Mouse (Mus musculus) layer of hippocampus, adult 2 months (tissue): ENCODE measurements at regions not wholly inside any gene's neighbourhood (a gene's known extent, or its start where the extent isn't known, plus 50 kb on each side); places are given as distances from the start of the nearest gene placed in this dataset.
A peak's percentile ranks its signal among the peaks of the same experiment; 100 is the strongest.

ENCODE experiments used
- DNase-seq, 2 experiments: peaks; one replicate each; pipeline ENCODE4 v3.0.0; 2022; ENCODE audit warnings: low spot score in 2 of 2
- H3K27ac ChIP-seq: fragments of 200-600 bp; 2 replicates; pipeline ENCODE4 v1.8.1; 2022
- H3K4me3 ChIP-seq: fragments of 200-600 bp; 2 replicates; pipeline ENCODE4 v1.8.1; 2022; ENCODE audit warnings: mild to moderate bottlenecking
- CTCF ChIP-seq: fragments of 200-600 bp; conservative IDR thresholded peaks from 2 replicates; pipeline ENCODE4 v1.8.1; 2022; ENCODE audit warnings: antibody characterized with exemption, mild to moderate bottlenecking, moderate library complexity

DNA sequence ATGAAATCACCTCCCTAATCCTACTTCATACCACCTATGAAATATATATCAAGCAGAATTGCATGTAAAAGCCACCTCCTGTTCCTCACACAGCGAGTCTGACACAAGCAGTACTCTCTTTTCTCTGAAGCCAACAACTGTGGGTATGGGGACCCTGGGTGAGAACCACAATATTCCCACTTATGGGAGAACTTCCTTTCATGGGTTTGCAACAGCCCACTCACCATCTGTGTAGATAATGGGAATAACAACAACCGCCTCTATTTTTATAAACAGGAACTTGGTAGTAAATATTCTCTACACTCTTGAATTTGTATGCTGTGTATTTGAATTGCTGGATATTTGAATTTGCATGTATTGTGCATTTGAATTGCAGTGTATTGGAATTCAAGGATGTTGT lies 305.0 kb downstream of the Cmpk2 start:
- Histone ChIP-seq H3K4me3 (no peak overlapping the region), H3K27ac (no peak overlapping the region)
- DNase-seq, result peak in 1 of 2 experiments; percentile 32
- no peak for TF ChIP-seq CTCF

DNA sequence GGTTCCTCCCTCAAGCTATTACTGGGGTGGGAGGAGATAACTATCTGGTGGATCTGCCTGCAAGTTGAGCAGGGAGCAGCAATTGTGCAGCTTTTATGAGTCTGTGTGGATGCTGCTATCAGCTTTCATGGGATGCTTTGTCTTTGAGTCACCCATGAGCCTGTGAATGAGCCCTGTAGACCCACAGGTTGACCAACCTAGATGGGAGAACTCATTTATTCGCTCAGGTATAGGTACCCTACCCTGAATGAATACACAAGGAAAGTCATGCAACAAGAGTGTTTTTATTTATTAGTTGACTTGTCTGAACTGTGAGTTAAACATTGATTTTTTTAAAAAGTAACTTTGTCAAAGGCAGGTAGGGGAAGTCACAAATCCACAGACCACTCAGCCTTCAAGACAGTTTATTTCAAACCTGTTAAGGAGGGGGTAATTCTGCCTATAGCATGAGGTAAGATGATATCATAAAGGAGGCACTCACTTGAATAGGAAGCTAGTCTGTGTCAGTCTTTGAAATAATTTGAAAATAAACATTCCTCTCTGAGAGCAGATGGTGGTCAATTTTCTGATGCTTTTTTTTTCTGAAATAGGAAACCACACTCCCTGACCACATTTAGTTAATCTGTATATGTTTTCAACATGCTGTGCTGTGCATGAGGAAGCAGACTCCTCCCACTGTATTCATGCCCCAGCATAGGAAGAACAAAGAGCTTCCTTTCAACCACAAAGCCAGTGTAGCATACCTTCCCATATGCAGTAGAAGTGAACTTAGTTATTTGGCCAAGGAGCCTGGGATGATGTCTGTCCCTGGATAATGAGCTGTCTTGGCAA lies 302.0 kb downstream of the Cmpk2 start:
- DNase-seq, result no peak
- H3K4me3 ChIP-seq, result no peak overlapping the region
- H3K27ac ChIP-seq, result no peak overlapping the region
- no peak for TF ChIP-seq CTCF

DNA sequence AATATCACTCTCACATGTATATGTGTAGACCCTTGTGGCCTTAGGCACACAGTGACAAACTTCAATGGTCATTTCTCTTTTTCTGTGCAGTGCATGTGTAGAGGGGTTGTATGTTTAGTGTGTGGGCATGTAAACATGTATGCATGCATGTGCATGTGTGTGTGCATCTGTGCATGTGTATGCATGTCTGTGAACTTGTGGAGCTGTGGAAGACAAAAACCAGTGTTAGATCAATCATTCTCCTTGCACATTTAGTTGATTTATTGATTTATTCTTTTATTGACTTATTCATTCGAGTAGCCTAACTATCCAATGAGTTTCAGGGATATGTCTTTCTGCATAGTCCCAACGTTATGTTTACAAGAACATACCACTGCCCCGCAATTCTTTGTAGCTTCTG lies 298.5 kb downstream of the Cmpk2 start:
- Histone ChIP-seq H3K27ac (no peak overlapping the region), H3K4me3 (no peak overlapping the region)
- TF ChIP-seq CTCF, result no peak
- DNase-seq, result no peak

DNA sequence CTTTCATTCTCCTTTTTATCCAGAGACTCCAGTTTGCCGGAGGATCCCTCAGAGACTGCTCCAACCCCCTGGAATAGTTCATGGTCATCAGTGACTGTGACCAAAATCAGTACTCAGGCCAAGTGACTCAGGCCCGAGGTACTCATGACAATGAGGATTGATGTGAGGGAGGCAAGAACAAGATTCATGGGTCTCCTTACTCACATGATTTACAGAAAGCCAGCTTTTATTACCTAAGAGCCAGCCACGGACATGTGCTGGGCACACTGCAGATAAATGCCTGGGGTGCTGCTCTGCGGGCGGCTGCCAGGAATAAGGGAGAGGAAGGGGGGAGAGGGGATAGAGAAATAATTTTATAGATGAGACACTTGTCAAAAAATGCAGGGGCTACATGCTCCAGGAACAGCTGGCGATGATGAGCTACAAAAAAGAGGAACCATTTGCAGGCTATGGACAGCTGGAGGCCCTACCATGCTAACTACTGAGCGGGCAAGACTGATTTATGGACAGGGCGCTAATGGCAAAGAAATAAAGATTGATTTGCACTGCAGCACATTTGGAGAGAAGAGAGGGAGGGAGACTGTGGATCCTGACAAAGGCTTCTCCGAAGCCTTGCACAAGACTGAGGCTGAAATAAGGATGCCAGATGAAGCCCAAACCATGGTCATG lies 289.8 kb downstream of the Cmpk2 start:
- DNase-seq, result no peak
- Histone ChIP-seq H3K4me3 (no peak overlapping the region), H3K27ac (no peak overlapping the region)
- TF ChIP-seq CTCF, result no peak

DNA sequence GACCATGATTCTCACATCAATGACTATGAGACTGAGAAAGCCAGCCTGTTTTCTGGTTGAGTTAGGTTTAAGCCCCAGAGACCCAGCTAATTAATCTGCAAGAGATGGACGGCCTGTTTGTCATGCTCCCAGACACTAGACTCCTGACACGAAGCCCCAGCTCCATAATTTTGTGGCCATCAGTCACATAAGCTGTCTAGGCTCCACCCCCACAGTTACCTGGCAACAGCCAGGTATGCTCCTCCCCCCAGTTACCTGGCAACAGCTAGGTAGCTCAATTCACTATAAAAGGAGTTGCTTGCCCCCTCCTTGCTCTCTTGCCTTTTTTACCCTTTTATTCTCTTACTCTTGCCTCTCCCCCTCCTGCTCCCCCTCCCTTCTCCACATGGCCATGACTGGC lies 287.3 kb downstream of the Cmpk2 start:
- TF ChIP-seq CTCF, result no peak
- H3K4me3 ChIP-seq, result no peak overlapping the region
- H3K27ac ChIP-seq, result no peak overlapping the region
- no peak for DNase-seq

DNA sequence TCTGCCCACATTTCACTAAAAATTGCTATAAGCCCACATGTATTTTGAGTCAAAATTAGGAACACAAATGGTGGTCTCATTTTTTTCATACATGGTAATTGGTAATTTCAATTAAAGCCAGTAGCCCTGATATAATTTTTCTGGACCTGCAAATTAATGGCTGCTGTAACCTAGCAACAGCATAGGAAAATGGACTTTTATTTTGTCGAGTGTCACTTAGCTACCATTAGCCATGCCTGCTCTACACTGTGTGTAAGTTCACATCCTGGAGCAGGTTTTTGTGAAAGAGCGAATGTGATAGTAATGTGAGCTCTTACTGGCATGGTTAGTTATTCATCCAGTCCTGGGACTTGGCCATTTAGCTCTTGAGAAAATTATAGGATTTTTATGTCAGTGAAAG lies 285.6 kb downstream of the Cmpk2 start:
- H3K27ac ChIP-seq, result no peak overlapping the region
- H3K4me3 ChIP-seq, result no peak overlapping the region
- TF ChIP-seq CTCF, result no peak
- DNase-seq, result no peak

DNA sequence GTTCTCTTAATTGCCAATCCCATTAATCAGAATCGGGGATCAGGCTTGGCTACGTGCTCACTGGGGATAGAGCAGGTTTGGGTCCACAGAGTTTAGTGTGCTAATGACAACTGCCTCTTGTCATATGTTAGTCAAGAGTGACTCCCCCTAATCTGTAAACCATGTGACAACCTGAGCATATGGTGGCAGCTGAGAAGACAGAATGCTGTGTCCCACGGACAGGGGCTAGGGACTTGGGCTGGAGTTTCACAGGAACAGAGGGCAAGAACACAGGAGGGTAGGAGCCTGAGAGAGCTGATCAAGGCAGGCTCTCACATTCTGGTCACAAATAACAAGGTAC lies 265.5 kb downstream of the Cmpk2 start:
- Histone ChIP-seq H3K27ac (no peak overlapping the region), H3K4me3 (no peak overlapping the region)
- DNase-seq, result no peak
- TF ChIP-seq CTCF, result no peak

DNA sequence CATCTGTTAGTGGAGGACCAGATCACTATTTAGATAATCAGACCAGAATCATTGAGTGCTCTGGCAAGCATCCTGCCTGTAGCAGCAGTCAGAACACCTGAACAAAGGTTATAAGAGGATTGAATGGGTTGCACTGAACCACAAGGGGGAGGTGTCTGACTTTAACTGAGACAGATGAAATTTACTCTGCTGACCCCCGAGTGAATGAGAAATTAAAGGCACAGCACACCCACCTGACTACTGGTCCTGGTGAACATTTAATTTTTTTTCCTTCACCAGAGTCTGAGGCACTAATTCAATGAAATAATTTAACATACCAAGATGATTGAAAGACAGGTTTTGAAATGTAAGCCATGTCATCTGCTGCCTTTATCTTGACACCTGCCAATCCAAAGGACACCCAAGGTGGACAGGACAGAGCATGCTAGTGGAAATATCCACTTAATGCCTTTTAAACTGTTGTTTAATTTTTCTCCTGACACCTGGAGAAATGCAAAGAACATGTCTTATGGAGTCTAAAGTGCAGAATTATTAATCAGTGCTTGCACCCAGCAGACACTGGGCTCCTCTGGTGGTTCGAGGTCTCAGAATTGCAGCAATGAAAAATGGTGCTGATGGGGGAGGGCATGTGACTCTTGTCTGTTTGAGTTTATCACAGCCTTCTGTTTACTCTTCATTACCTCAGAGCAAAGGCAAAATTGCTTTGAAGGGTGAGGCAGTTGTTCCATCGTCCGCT lies 265.0 kb downstream of the Cmpk2 start:
- Histone ChIP-seq H3K4me3 (no peak overlapping the region), H3K27ac (no peak overlapping the region)
- peak; percentile 50 for TF ChIP-seq CTCF
- DNase-seq, result no peak

DNA sequence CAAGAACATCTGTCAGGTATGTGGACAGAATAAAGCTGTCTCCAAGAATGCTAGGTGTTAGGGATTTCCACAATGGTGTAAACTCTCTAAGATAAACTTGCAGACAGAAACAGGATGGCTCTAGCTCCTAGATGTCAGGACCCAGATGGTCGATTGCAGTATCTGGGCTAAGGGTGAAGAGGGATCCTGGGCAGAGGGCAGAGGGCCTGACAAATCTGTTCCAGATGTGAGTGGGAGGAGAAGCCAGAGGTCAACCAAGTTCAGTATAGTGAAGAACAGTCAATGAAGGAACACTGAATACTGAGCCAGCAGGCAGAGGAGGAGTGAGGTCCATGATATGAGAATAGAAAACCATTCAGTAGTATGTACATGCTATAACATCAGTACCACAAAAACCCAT lies 254.4 kb downstream of the Cmpk2 start:
- no peak for TF ChIP-seq CTCF
- no peak for DNase-seq
- H3K27ac ChIP-seq, result no peak overlapping the region
- H3K4me3 ChIP-seq, result no peak overlapping the region

DNA sequence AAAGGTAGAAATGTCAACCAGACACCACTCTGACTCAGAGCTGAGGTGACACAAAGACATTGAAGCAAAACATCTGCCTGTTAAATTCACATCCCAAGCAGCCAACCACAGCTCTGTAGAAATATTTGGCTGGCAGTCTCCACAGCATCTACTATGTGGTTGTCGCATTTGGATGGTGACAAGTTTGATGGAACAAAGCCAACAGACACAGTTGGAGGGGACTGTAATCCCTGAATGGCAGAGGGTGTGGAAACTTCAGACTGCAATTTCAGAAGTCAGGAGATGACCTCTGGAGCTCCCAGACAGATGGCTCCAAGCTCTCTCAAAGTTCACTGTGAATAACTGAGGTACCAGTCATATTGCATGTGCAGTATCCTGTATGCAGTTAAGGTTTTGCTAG lies 229.8 kb downstream of the Cmpk2 start:
- Histone ChIP-seq H3K4me3 (no peak overlapping the region), H3K27ac (no peak overlapping the region)
- no peak for TF ChIP-seq CTCF
- DNase-seq, result no peak

DNA sequence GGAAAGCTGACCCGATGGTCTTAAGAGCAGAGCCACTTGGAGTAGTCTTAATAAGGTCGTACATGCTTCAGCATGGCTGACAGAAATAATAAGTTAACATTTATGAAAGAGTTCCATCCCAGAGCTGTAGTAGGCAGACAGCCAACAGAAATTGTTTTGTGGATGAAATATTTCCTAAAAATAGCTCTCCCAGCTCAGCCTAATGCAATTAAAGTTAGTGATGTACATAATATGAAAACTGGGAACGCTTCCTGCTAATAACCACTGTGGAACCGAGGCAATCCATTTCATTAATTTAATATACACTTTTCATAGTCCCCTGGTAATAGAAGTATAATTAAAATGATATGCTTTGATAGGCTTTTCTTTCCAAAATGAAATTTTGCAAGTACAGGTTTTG lies 219.0 kb downstream of the Cmpk2 start:
- H3K27ac ChIP-seq, result no peak overlapping the region
- TF ChIP-seq CTCF, result no peak
- no peak overlapping the region for H3K4me3 ChIP-seq
- DNase-seq, result no peak

DNA sequence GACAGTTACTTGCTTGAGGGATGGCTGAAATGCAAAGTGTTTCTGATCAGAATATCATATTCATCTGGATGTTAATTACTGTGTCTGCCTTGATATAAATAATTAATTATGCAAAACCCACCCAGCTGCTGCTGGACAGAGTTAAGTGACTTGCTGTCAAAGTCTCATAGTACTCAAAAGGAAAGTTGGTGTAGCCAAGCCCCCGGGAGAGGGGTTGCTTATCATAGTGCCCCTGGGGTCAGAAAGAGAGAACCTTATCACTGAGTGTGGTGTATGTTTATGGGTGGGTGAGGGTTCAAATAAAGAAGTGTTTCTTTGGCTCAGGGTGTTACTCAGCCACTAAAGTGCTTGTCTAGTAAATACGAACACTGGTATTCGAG lies 211.6 kb downstream of the Cmpk2 start:
- DNase-seq, result no peak
- Histone ChIP-seq H3K27ac (peak overlapping the region; percentile 2; the same call in 1 of the 2 replicates), H3K4me3 (no peak overlapping the region)
- no peak for TF ChIP-seq CTCF

DNA sequence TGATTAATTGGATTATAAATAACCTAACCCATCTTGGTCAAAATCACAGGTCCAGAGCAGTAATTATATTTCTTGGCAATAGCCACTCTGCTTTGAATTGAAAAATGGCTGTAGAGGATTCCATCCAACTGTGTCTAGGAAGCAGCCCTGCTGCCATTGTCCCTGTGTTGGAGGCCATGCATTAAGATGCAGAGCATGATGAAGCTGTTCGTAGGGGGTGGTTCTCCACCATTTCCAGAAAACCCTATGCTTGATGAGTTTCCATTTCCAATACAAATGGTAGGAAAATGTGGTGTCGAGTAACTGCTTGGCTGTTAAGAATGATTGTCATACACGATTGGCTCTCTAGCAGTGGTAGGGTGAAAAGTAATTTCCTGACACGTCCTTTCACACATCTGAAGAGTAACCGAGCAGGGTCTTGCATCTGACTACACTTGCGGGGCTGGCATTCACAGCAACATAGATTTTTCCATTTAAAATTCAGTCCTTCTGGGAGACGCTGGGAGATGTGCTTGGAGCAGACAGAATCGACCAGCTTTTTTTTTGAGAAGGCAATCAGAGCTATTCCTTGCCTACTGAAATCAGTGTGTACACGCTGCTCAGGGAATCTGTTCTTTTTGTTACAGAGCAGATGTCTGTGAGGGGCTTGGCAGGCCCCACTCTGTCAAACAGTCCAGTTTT lies 211.0 kb downstream of the Cmpk2 start:
- Histone ChIP-seq H3K27ac (peak overlapping the region; percentile 19; the same call in 1 of the 2 replicates), H3K4me3 (no peak overlapping the region)
- peak; percentile 23 to 58 for DNase-seq
- no peak for TF ChIP-seq CTCF
